Mouse (Mus musculus): ENCODE data around the gene Pkd1l1. TPM values are rescaled to one million over a fixed set of nuclear protein-coding genes. Genes with fewer than 3 reads are reported as not detected.
A peak's percentile ranks its signal among the peaks of the same experiment; 100 is the strongest.

Gene Pkd1l1
- polyA plus RNA-seq (2012; rRNA removed) (0.11 and 0.15 TPM in 2 replicates), polyA plus RNA-seq (2014; fragmentation: Nextera tagmentation; extraction: Ambion mirVana) (0.04 and 0.10 TPM in 2 replicates)

- Histone ChIP-seq H3K9ac (ENCODE audit: low read depth, low read length, severe bottlenecking) (no peak within 1 kb of the TSS), H3K4me2 (replicated peaks; ENCODE audit: low read depth, low read length, severe bottlenecking) (no peak within 1 kb of the TSS), H3K9me3 (ENCODE audit: control insufficient read depth, low read length) (no peaks in the 10 kb centered on the region), H3K4me3 (replicated peaks; ENCODE audit: low read length) (no peak within 1 kb of the TSS), H3K27ac (replicated peaks; ENCODE audit: low read depth, low read length) (no peak within 1 kb of the TSS), H3K27me3 (ENCODE audit: control insufficient read depth, insufficient read depth, low read length) (no peaks in the 10 kb centered on the region), H3K36me3 (ENCODE audit: control insufficient read depth, insufficient read depth, low read length) (no peaks in the 10 kb centered on the region), H3K4me1 (ENCODE audit: control insufficient read depth, insufficient read depth, low read length) (peaks cover 6% of the 10 kb centered on the region)
- 58% methylated on average over 3 of the region's 3 CpGs for WGBS
- DNase-seq (ENCODE audit: low spot score) (no peak), ATAC-seq (ENCODE audit: low FRiP score, low read depth) (no peak)
- TF ChIP-seq POLR2A (IDR thresholded peaks at IDR 0.05; ENCODE audit: borderline replicate concordance, extremely low read depth, insufficient read depth, insufficient read length): no peak
Observed at GRCm38 (mm10) chr11:8973166-8973565, at the start of gene Pkd1l1. Pkd1l1 (minus strand) TSS chr11:8973266.

GRCm38 (mm10) chr11:9020207-9020606 lies 47.1 kb upstream of the Pkd1l1 start:
- H3K9ac ChIP-seq (ENCODE audit: low read depth, low read length, severe bottlenecking): no peak overlapping the region
- H3K4me2 ChIP-seq (replicated peaks; ENCODE audit: low read depth, low read length, severe bottlenecking): no peak overlapping the region
- no peaks in the 10 kb centered on the region for H3K4me1 ChIP-seq (ENCODE audit: control insufficient read depth, insufficient read depth, low read length)
- H3K27me3 ChIP-seq (ENCODE audit: control insufficient read depth, insufficient read depth, low read length): no peaks in the 10 kb centered on the region
- H3K27ac ChIP-seq (replicated peaks; ENCODE audit: low read depth, low read length): no peak overlapping the region
- H3K36me3 ChIP-seq (ENCODE audit: control insufficient read depth, insufficient read depth, low read length): no peaks in the 10 kb centered on the region
- no peak for TF ChIP-seq POLR2A (IDR thresholded peaks at IDR 0.05; ENCODE audit: borderline replicate concordance, extremely low read depth, insufficient read depth, insufficient read length)
- H3K9me3 ChIP-seq (ENCODE audit: control insufficient read depth, low read length): no peaks in the 10 kb centered on the region
- DNase-seq (ENCODE audit: low spot score): no peak
- 91% methylated on average over 5 of the region's 5 CpGs for WGBS
- H3K4me3 ChIP-seq (replicated peaks; ENCODE audit: low read length): no peak overlapping the region
- ATAC-seq (ENCODE audit: low FRiP score, low read depth): no peak

DNA sequence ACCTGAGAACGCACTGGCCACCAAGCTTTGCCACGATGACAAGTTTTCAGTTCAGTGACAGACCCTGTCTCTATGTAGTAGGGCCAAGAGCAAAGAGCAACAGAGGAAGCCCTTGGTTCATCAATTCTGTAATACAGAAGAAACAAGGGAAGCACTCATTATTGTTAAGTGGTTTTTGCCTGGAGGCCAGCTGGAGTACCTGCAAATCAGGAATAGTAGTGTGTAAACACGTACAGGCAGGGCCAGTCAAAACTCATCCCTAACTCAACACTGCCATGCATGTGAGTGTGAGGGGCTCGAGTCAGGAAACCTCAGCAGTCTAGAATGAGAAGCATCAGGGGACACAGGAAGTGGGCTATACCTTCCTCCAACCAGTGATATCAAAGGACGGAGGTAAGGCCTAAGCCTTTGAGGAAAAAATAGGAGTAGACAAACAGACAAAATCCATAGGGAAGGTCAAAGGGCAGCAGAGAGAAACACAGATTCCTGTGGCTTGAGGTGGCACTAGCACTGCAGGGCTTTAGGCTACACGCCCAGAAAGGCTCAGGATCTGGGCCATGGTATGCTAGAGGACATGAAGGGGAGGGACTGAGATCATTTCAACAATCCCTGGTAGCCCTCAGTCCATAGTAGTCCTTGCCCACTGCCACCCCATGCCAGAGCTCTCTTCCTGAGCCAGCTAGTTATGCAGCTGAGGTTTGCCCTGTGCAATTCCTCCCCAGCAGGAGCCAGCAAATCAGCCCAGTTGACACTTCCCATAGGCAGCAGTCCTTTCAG lies 45.6 kb upstream of the Pkd1l1 start:
- no peak for TF ChIP-seq POLR2A (IDR thresholded peaks at IDR 0.05; ENCODE audit: borderline replicate concordance, extremely low read depth, insufficient read depth, insufficient read length)
- Histone ChIP-seq H3K4me1 (ENCODE audit: control insufficient read depth, insufficient read depth, low read length) (no peaks in the 10 kb centered on the region), H3K4me3 (replicated peaks; ENCODE audit: low read length) (no peak overlapping the region), H3K36me3 (ENCODE audit: control insufficient read depth, insufficient read depth, low read length) (no peaks in the 10 kb centered on the region), H3K9ac (ENCODE audit: low read depth, low read length, severe bottlenecking) (no peak overlapping the region), H3K27ac (replicated peaks; ENCODE audit: low read depth, low read length) (no peak overlapping the region), H3K9me3 (ENCODE audit: control insufficient read depth, low read length) (no peaks in the 10 kb centered on the region), H3K27me3 (ENCODE audit: control insufficient read depth, insufficient read depth, low read length) (no peaks in the 10 kb centered on the region), H3K4me2 (replicated peaks; ENCODE audit: low read depth, low read length, severe bottlenecking) (no peak overlapping the region)
- whole genome bisulfite sequencing: 72% methylated on average over 6 of the region's 6 CpGs
- DNase-seq (ENCODE audit: low spot score) (no peak), ATAC-seq (ENCODE audit: low FRiP score, low read depth) (no peak)

DNA sequence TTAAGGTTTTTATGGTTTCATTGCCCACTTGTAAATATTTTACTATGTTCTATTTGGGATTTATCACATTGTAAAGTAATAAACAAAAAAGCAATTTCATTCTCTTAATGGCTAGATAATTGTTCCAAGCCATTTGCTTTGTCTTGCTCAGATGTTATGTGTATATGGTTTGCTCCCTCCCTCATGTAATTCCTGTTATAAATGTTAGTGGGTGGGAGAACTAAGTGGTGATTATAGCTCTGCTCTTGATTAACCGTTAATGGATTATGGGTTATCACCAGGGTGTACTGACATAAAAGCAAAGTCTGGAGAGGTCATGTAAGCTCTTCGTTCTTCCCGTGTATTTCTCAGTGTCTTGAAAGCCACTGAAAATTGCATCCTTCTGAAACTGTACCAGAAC lies 41.7 kb upstream of the Pkd1l1 start:
- no peak overlapping the region for H3K4me3 ChIP-seq (replicated peaks; ENCODE audit: low read length)
- H3K36me3 ChIP-seq (ENCODE audit: control insufficient read depth, insufficient read depth, low read length): no peaks in the 10 kb centered on the region
- H3K27me3 ChIP-seq (ENCODE audit: control insufficient read depth, insufficient read depth, low read length): no peaks in the 10 kb centered on the region
- H3K9me3 ChIP-seq (ENCODE audit: control insufficient read depth, low read length): no peaks in the 10 kb centered on the region
- H3K4me2 ChIP-seq (replicated peaks; ENCODE audit: low read depth, low read length, severe bottlenecking): no peak overlapping the region
- no peak for TF ChIP-seq POLR2A (IDR thresholded peaks at IDR 0.05; ENCODE audit: borderline replicate concordance, extremely low read depth, insufficient read depth, insufficient read length)
- DNase-seq (ENCODE audit: low spot score): no peak
- H3K4me1 ChIP-seq (ENCODE audit: control insufficient read depth, insufficient read depth, low read length): peaks cover 6% of the 10 kb centered on the region; the same call in 1 of the 2 replicates
- no peak overlapping the region for H3K27ac ChIP-seq (replicated peaks; ENCODE audit: low read depth, low read length)
- no peak overlapping the region for H3K9ac ChIP-seq (ENCODE audit: low read depth, low read length, severe bottlenecking)
- WGBS: 31% methylated on average over 3 of the region's 3 CpGs
- no peak for ATAC-seq (ENCODE audit: low FRiP score, low read depth)

- H3K9ac ChIP-seq (ENCODE audit: low read depth, low read length, severe bottlenecking): peak overlapping the region; percentile 80
- 0% methylated on average over 3 of the region's 3 CpGs for WGBS
- peak overlapping the region; percentile 54 for H3K4me3 ChIP-seq (replicated peaks; ENCODE audit: low read length)
- peaks cover 9% of the 10 kb centered on the region for H3K36me3 ChIP-seq (ENCODE audit: control insufficient read depth, insufficient read depth, low read length)
- H3K4me2 ChIP-seq (replicated peaks; ENCODE audit: low read depth, low read length, severe bottlenecking): peak overlapping the region; percentile 69
- TF ChIP-seq POLR2A (IDR thresholded peaks at IDR 0.05; ENCODE audit: borderline replicate concordance, extremely low read depth, insufficient read depth, insufficient read length): no peak
- no peaks in the 10 kb centered on the region for H3K27me3 ChIP-seq (ENCODE audit: control insufficient read depth, insufficient read depth, low read length)
- H3K27ac ChIP-seq (replicated peaks; ENCODE audit: low read depth, low read length): peak overlapping the region; percentile 92
- H3K9me3 ChIP-seq (ENCODE audit: control insufficient read depth, low read length): no peaks in the 10 kb centered on the region
- ATAC-seq (ENCODE audit: low FRiP score, low read depth): no peak
- DNase-seq (ENCODE audit: low spot score): peak; percentile 33
- H3K4me1 ChIP-seq (ENCODE audit: control insufficient read depth, insufficient read depth, low read length): peaks cover 9% of the 10 kb centered on the region; the same call in 1 of the 2 replicates
Observed at GRCm38 (mm10) chr11:9011348-9011747, 38.3 kb upstream of the Pkd1l1 start.

Measured in limb, embryonic 14.5 days (tissue).